Mouse (Mus musculus) heart, postnatal 10 days (tissue): ENCODE measurements at regions not wholly inside any gene's neighbourhood (a gene's known extent, or its start where the extent isn't known, plus 50 kb on each side); places are given as distances from the start of the nearest gene placed in this dataset.

Source experiments
- microRNA-seq, 2 experiments: library from miRNA; unstranded; fragments of <30 nt; microRNA quantifications; one replicate each; pipeline ENCODE4 v1.2.0; 2022

Small RNA genes lying in the stretch of these regions (microRNA-seq; reads per million reads assigned to microRNA genes)
- 0 reads per million in 2 experiments for gene Gm22802
